Mouse (Mus musculus): ENCODE results near the gene Ccs. TPM values are rescaled to one million over a fixed set of nuclear protein-coding genes. Genes with fewer than 3 reads are reported as not detected.
"Not testable (repeated sequence)": the region's sequence is repeated elsewhere in the genome, so short reads cannot be mapped to it uniquely, and the experiment has no call there.

The Ccs gene
- 10 to 100 TPM; 29.8 to 30.3 TPM for total RNA-seq (2021)
- long read RNA-seq, experiment 1, transcript Ccs-201 (8 exons, 1,067 nt), result major isoform, 6 of 8 reads
- long read RNA-seq, experiment 1, partial matches to known transcripts, result 0 of 8 reads
- long read RNA-seq, experiment 1, other reads (novel, unspliced or antisense), result 2 of 8 reads
- long read RNA-seq, experiment 2, transcript Ccs-201 (8 exons, 1,067 nt), result major isoform, 8 of 8 reads
- long read RNA-seq, experiment 2, partial matches to known transcripts, result 0 of 8 reads
- long read RNA-seq, experiment 2, other reads (novel, unspliced or antisense), result 0 of 8 reads

DNA sequence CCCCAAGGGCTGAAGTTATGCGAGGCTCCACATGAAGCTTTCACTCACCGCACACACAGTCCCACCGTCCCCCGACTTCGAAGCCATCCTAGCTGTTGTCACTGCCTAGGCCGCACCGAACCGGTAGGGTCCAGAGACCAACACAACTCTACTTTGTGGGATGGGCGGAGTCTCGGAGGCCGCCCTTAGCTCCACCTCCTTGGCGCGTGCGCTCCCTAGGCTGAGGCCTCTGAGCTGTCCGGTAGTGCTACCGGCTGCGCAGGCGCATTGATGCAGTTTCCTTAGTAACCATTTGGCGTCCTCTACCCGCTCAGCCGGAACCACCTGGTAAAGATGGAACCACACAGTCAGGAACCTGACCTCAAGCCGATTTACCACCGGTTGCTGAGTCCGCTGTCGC, at the start of gene Ccs, which contains the start of gene Ccdc87:
Gene Ccs (minus strand): TSS at position 184 of the 400 bp plus-strand sequence.
Gene Ccdc87 (plus strand): TSS at position 218 of the 400 bp plus-strand sequence.
- Histone ChIP-seq H3K27ac (peak within 1 kb of the TSS; percentile 61; the same call in 1 of the 2 replicates), H3K4me3 (peak within 1 kb of the TSS; percentile 77)
- peak; percentile 95 to 96 for DNase-seq (ENCODE audit: extremely low spot score in 1 of 2, low spot score in 2 of 2)
- intact Hi-C loops (cut with DNase I), result loop anchor here (1.0 to 5.0 kb wide), 2 partner anchors 45 to 212 kb away; partner anchors contain the start of gene Rce1
- no peak; the same call in none of the 2 replicates for TF ChIP-seq CTCF (IDR thresholded peaks at IDR 0.05)

DNA sequence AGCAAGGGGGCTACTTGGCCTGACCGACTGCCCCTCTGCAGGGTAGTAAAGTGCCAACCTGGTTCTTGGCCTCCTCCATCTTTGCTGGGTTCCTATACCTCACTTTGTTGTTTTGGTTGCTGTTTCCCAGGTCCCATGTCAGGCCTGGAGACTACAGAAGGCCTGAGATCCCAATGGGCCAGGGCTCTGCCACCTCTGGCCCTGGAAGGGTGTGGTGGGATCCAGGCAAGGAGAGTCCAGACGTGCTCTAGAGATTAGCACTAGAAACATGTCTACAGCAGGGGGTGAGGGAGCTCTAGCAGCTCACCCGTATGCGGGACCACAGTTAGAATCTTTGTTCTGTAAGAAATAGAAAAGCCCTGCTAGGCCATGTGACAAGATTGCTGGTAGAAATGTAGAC, 44.8 kb upstream of the Ccs start:
- no peak overlapping the region for H3K4me3 ChIP-seq
- H3K27ac ChIP-seq, result no peak overlapping the region
- TF ChIP-seq CTCF (IDR thresholded peaks at IDR 0.05), result no peak
- no peak for DNase-seq (ENCODE audit: extremely low spot score in 1 of 2, low spot score in 2 of 2)
- intact Hi-C loops (cut with DNase I), result no loop called here

DNA sequence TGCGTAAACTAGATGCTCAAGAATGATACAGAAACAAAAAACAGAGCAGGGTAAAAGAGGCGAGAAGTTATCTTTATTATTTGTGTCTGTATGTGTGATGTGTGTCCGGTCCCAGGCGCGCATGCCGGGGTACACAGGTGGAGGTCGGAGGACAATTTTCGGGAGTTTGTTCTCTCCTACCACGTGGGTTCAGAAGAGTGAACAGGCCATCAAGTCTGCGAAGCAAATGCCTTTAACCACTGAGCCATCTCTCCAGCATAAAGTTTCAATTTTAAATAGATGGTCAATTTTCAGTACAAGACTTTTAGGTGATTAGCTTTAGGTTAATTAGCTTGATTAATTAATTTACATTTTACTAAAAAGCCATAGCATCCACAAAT, 40.2 kb upstream of the Ccs start:
- no peak for TF ChIP-seq CTCF (IDR thresholded peaks at IDR 0.05)
- Histone ChIP-seq H3K4me3 (peak overlapping the region; percentile 75), H3K27ac (no peak overlapping the region)
- intact Hi-C loops (cut with DNase I), result no loop called here
- no peak for DNase-seq (ENCODE audit: extremely low spot score in 1 of 2, low spot score in 2 of 2)

DNA sequence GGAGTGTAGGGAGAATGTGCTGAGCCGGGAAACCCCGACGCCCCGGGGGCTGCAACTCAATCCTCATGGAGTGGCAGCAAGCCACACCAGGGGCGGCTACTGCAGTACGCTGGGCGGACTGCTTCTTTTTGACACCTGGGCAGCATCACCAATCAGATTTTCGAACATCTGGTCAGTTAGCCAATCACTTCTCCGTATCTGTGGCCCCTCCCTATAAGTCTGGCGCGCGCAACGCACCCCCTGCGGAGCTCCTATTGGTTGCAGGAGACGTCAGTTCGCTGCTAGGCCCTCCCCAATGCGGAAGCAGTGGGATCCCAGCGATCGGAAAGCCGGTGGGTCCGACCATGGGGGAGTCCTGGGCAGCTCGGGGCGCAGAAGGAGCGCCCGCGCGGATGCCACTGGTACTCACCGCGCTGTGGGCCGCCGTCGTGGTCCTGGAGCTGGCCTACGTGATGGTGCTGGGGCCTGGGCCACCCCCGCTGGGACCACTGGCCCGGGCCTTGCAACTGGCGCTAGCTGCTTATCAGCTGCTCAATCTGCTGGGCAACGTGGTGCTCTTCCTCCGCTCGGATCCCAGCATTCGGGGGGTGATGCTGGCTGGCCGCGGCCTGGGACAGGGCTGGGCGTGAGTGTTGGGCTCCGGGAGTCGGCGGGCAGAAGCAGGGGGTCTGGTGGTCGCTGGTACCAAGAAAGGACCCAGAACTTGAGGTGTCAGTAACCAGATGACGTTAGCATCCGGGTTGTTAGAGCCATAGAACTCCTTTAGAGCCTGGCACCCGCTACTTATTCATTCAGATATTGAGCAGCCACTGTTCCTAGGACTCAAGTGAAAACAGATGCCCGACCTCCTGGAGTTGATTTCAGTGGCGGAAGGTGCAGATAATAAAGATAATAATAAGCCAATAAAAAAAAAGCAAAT, 39.5 kb upstream of the Ccs start, which contains the start of gene Zdhhc24:
Gene Zdhhc24 (plus strand): TSS at position 264 of the 919 bp plus-strand sequence.
- peak; percentile 94 to 98 for DNase-seq (ENCODE audit: extremely low spot score in 1 of 2, low spot score in 2 of 2)
- peak within 1 kb of the TSS; percentile 75 for H3K4me3 ChIP-seq
- intact Hi-C loops (cut with DNase I), result no loop called here
- no peak; the same call in 1 of the 2 replicates for TF ChIP-seq CTCF (IDR thresholded peaks at IDR 0.05)
- H3K27ac ChIP-seq, result peak within 1 kb of the TSS; percentile 90

DNA sequence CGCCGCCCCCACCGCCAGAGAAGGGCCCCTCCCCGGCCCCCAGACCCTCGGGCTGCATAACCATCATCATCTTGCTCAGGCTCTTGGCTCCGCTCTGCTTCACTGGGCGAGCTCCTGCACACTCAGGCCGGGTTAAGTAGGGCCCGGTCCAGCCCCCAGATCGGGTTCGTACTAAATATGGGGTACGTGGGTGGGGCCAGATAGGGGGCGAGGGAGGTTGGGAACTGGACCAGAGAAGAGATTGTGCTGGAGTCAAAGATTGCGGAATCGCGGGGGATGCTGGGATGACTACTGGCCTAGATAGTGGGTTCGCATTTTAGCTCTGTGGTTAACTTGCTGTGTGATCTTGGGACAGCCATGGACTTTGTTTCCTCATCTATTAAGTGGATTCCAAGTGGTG, 38.7 kb upstream of the Ccs start, which contains the start of gene Actn3:
Gene Actn3 (minus strand): TSS at position 125 of the 400 bp plus-strand sequence.
- DNase-seq (ENCODE audit: extremely low spot score in 1 of 2, low spot score in 2 of 2), result no peak
- TF ChIP-seq CTCF (IDR thresholded peaks at IDR 0.05), result no peak
- intact Hi-C loops (cut with DNase I), result no loop called here
- H3K27ac ChIP-seq, result peak within 1 kb of the TSS; percentile 90
- H3K4me3 ChIP-seq, result peak within 1 kb of the TSS; percentile 75

DNA sequence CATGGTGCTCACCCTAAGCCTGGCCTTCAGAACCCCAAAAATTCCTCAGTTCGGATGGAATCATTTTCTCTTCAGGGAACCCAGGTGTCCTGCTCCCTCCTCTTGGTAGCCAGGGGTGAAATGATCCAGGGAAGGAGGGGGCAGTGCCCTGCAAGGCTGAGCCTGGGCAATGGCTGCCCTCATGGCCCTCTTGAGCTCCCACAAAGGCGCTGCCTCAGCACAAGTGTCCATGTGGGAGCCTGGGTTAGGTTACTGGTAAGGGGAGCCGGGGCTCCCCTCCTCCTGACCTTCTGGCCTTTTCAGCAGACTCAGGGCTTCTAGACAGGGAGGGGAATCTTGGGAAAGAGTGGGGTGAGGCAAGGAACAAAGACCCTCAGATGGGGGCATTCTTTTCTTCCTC, 37.6 kb upstream of the Ccs start:
- no peak for DNase-seq (ENCODE audit: extremely low spot score in 1 of 2, low spot score in 2 of 2)
- intact Hi-C loops (cut with DNase I), result no loop called here
- Histone ChIP-seq H3K4me3 (no peak overlapping the region), H3K27ac (no peak overlapping the region)
- TF ChIP-seq CTCF (IDR thresholded peaks at IDR 0.05), result no peak

DNA sequence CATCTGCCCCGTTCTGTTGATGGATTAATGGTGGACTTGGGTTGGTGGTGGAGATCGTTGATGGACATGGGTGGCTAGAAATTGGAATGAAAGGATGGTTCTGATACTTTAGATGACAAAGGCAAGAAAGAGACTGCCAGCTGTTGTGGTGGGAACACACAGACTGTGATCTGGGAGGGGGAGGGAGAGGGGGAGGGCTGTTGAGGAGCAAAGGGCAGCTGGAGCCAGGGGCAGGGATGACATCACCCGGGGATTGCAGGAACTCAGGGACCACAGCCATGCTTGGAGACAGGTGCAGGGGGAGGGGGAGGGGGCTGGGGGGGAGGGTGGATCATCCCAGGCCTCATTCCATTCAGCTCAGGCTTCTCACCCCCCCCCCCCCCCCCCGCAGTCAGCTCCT, 37.1 kb upstream of the Ccs start:
- no peak for TF ChIP-seq CTCF (IDR thresholded peaks at IDR 0.05)
- H3K4me3 ChIP-seq, result no peak overlapping the region
- intact Hi-C loops (cut with DNase I), result no loop called here
- no peak for DNase-seq (ENCODE audit: extremely low spot score in 1 of 2, low spot score in 2 of 2)
- no peak overlapping the region for H3K27ac ChIP-seq

DNA sequence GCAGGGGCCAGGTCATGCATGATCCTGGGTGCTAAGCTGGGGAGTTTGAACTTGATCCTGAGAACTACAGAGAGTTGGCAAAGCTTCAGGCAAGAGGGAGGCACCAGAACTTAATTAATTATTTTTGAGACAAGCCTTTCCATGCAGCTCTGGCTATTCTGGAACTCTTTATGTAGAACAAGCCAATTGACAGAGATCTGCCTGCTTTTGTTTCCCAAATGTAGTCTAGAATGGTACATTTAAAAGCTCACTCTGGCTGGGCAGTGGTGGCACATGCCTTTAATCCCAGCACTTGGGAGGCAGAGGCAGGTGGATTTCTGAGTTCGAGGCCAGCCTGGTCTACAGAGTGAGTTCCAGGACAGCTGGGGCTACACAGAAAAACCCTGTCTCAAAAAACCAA, 35.5 kb upstream of the Ccs start:
- H3K4me3 ChIP-seq; DNase-seq (ENCODE audit: extremely low spot score in 1 of 2, low spot score in 2 of 2); H3K27ac ChIP-seq; intact Hi-C loops (cut with DNase I): not testable (repeated sequence)

DNA sequence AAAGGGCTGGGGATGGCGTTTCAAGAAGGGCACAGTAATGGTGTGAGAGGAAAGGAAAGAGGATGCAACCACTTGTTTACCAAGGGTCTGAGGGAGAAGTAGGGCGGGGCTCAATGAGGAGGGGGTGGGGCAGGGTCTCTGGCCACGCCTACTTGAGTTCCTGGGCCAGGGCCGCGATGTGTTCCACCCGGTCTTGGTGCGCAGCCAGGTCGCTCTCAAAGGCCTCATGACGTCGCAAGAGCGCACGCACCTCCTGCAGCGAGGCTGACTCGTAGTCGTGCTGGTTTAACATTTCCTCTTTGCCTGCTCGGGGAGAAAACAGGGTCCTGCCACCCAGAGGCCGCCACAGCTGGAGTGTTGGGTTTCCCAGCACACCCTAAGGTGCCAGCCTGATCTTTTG, 26.0 kb upstream of the Ccs start:
- TF ChIP-seq CTCF (IDR thresholded peaks at IDR 0.05), result no peak
- no peak for DNase-seq (ENCODE audit: extremely low spot score in 1 of 2, low spot score in 2 of 2)
- intact Hi-C loops (cut with DNase I), result no loop called here
- H3K4me3 ChIP-seq, result no peak overlapping the region
- H3K27ac ChIP-seq, result no peak overlapping the region

DNA sequence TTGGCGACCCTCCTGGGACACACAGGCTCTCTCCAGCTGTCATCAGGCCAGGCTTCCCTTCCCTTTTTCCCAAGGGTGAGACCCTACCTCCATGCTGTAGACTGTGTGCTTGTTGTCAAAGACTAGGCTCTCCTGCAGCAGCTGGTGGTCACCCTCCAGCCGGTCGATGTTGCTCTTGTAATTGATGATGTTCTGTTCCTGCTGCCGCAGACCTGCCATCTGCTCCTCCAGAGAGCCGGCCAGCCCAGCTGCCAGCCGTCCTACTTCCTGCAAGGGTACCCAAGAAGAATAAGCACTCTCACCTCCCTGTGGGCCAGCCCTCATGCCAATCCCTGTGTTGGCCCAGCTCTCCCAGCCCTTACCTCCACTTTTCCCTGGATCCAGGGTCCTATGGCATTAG, 23.9 kb upstream of the Ccs start:
- intact Hi-C loops (cut with DNase I), result no loop called here
- TF ChIP-seq CTCF (IDR thresholded peaks at IDR 0.05), result no peak
- H3K27ac ChIP-seq, result no peak overlapping the region
- H3K4me3 ChIP-seq, result no peak overlapping the region
- no peak for DNase-seq (ENCODE audit: extremely low spot score in 1 of 2, low spot score in 2 of 2)

DNA sequence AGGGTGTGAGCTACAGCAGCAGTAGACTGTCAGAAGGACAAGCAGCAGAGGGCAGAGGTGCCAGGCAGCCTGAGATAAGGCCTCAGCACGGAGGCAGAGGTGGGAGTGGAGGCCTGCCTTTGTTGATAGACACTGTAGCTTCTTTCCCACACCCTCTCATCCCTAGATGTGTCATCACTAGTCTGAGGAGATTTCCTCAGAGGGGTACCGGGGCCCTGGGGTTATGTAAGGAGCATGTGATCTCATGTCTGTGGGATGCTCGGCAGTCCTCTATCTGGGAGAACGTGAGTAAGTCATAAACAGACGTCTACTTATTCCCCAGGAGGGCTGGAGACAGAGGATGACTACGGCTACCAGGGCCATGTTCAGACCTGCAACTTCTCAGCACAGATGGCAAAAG, 19.9 kb upstream of the Ccs start:
- no peak for DNase-seq (ENCODE audit: extremely low spot score in 1 of 2, low spot score in 2 of 2)
- no peak overlapping the region for H3K4me3 ChIP-seq
- no peak for TF ChIP-seq CTCF (IDR thresholded peaks at IDR 0.05)
- intact Hi-C loops (cut with DNase I), result no loop called here
- H3K27ac ChIP-seq, result no peak overlapping the region

DNA sequence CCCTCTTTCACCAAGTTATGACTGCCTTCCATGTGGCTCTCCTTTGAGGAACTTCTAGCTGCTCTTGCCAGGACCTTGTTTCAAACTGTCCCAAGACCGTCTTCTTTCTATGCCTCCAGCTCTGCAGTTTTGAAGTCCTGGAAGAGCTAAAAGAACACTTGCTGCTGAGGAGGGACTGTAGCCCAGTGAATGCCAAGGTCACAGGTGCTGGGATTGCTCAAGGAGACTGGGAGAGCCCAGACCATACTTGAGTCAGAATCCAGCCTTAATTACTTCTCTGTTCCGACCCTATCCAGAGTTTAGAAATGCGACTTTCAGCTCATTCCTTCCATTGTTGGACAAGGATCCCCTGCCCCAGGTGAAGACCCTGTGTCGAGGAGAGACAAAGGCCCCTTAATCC, 16.8 kb upstream of the Ccs start:
- TF ChIP-seq CTCF (IDR thresholded peaks at IDR 0.05), result no peak
- intact Hi-C loops (cut with DNase I), result no loop called here
- Histone ChIP-seq H3K27ac (peak overlapping the region; percentile 88; the same call in 1 of the 2 replicates), H3K4me3 (peak overlapping the region; percentile 81)
- no peak for DNase-seq (ENCODE audit: extremely low spot score in 1 of 2, low spot score in 2 of 2)
